Mouse (Mus musculus) bone marrow macrophage, adult 2 months (primary cell): ENCODE data around the gene Fam20c.

Source experiments
- CTCF ChIP-seq: IDR thresholded peaks from 2 replicates; pipeline ENCODE4 v1.5.1; 2012; ENCODE audit warnings: low read depth, mild to moderate bottlenecking, low read length, moderate library complexity
- POLR2A ChIP-seq: IDR thresholded peaks from 2 replicates; pipeline ENCODE4 v1.6.1; 2012; ENCODE audit warnings: mild to moderate bottlenecking, low read depth, low read length, borderline replicate concordance

DNA sequence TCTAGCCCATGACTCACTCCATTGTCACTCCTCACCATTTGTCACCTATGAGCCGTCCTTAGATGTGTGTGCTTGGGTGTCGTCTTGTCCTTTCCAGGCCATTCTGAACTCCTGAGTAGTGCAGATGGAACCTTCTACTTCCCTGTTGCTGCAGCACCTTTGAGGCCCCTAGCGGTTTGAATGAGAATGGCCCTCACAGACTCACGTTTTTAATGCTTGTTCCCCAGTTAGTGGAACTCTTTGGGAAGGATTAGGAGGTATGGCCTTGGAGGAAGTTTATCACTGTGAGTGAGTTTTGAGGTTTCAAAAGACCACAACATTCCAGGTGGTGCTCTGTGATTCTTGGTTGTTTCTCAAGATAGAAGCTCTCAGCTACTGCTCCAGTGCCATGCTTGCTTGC lies 97.8 kb downstream of the Fam20c start:
- TF ChIP-seq CTCF (no peak), POLR2A (no peak)
